Mouse (Mus musculus): ENCODE measurements around the gene Fam69a. TPM values are rescaled to one million over a fixed set of nuclear protein-coding genes. Genes with fewer than 3 reads are reported as not detected.

The Fam69a gene
- polyA plus RNA-seq, 1 experiment from 2014 or later, result 25.5 TPM

- Histone ChIP-seq H3K9ac (no peak overlapping the region), H3K36me3 (ENCODE audit: poor library complexity, severe bottlenecking) (no peaks in the 10 kb centered on the region), H3K27ac (no peak overlapping the region), H3K4me1 (peaks cover 9% of the 10 kb centered on the region), H3K4me2 (no peak overlapping the region), H3K9me3 (replicated peaks) (no peaks in the 10 kb centered on the region), H3K4me3 (no peak overlapping the region), H3K27me3 (no peaks in the 10 kb centered on the region)
- no peak for ATAC-seq
- 82% methylated on average over 14 of the region's 14 CpGs for WGBS
Observed at GRCm38 (mm10) chr5:107960532-107961202, 26.2 kb downstream of the Fam69a start.

GRCm38 (mm10) chr5:107959624-107960300 is 27.1 kb downstream of the Fam69a start:
- 86% methylated on average over 8 of the region's 8 CpGs for WGBS
- ATAC-seq, result no peak

GRCm38 (mm10) chr5:107950643-107951042 is 36.2 kb downstream of the Fam69a start:
- Histone ChIP-seq H3K27me3 (no peaks in the 10 kb centered on the region), H3K9ac (no peak overlapping the region), H3K4me1 (peaks cover 5% of the 10 kb centered on the region), H3K27ac (no peak overlapping the region), H3K4me3 (no peak overlapping the region), H3K36me3 (ENCODE audit: poor library complexity, severe bottlenecking) (no peaks in the 10 kb centered on the region), H3K9me3 (replicated peaks) (no peaks in the 10 kb centered on the region), H3K4me2 (no peak overlapping the region)
- ATAC-seq, result no peak
- 80% methylated on average over 5 of the region's 5 CpGs for WGBS

More at GRCm38 (mm10) chr5:107959624-107960300, 27.1 kb downstream of the Fam69a start:
- no peak overlapping the region for H3K4me3 ChIP-seq
- H3K27ac ChIP-seq, result no peak overlapping the region
- no peaks in the 10 kb centered on the region for H3K36me3 ChIP-seq (ENCODE audit: poor library complexity, severe bottlenecking)
- no peaks in the 10 kb centered on the region for H3K27me3 ChIP-seq
- H3K9ac ChIP-seq, result no peak overlapping the region
- no peaks in the 10 kb centered on the region for H3K9me3 ChIP-seq (replicated peaks)
- H3K4me2 ChIP-seq, result no peak overlapping the region
- H3K4me1 ChIP-seq, result peaks cover 9% of the 10 kb centered on the region

GRCm38 (mm10) chr5:107949607-107950006 is 37.3 kb downstream of the Fam69a start:
- WGBS, result 89% methylated on average over 3 of the region's 3 CpGs
- H3K9ac ChIP-seq, result no peak overlapping the region
- no peak overlapping the region for H3K4me3 ChIP-seq
- no peak overlapping the region for H3K27ac ChIP-seq
- H3K4me2 ChIP-seq, result no peak overlapping the region
- no peak for ATAC-seq
- H3K27me3 ChIP-seq, result no peaks in the 10 kb centered on the region
- no peaks in the 10 kb centered on the region for H3K9me3 ChIP-seq (replicated peaks)
- peaks cover 5% of the 10 kb centered on the region for H3K4me1 ChIP-seq
- no peaks in the 10 kb centered on the region for H3K36me3 ChIP-seq (ENCODE audit: poor library complexity, severe bottlenecking)

- no peak for ATAC-seq
- H3K4me1 ChIP-seq, result peaks cover 5% of the 10 kb centered on the region
- H3K27me3 ChIP-seq, result no peaks in the 10 kb centered on the region
- H3K9me3 ChIP-seq (replicated peaks), result no peaks in the 10 kb centered on the region
- H3K9ac ChIP-seq, result no peak overlapping the region
- no peaks in the 10 kb centered on the region for H3K36me3 ChIP-seq (ENCODE audit: poor library complexity, severe bottlenecking)
- no peak overlapping the region for H3K4me2 ChIP-seq
- no peak overlapping the region for H3K27ac ChIP-seq
- no peak overlapping the region for H3K4me3 ChIP-seq
- 73% methylated on average over 1 of the region's 1 CpGs for WGBS
Observed at GRCm38 (mm10) chr5:107948899-107949298, 38.0 kb downstream of the Fam69a start.

GRCm38 (mm10) chr5:107947548-107947947 is 39.3 kb downstream of the Fam69a start:
- no peaks in the 10 kb centered on the region for H3K9me3 ChIP-seq (replicated peaks)
- no peak overlapping the region for H3K4me2 ChIP-seq
- no peak overlapping the region for H3K9ac ChIP-seq
- H3K27ac ChIP-seq, result no peak overlapping the region
- H3K4me3 ChIP-seq, result no peak overlapping the region
- ATAC-seq, result no peak
- WGBS, result 73% methylated on average over 2 of the region's 2 CpGs
- no peaks in the 10 kb centered on the region for H3K27me3 ChIP-seq
- H3K4me1 ChIP-seq, result peaks cover 5% of the 10 kb centered on the region
- H3K36me3 ChIP-seq (ENCODE audit: poor library complexity, severe bottlenecking), result no peaks in the 10 kb centered on the region

- Histone ChIP-seq H3K27ac (no peak overlapping the region), H3K9me3 (replicated peaks) (no peaks in the 10 kb centered on the region), H3K4me3 (no peak overlapping the region), H3K27me3 (no peaks in the 10 kb centered on the region), H3K4me2 (no peak overlapping the region), H3K36me3 (ENCODE audit: poor library complexity, severe bottlenecking) (no peaks in the 10 kb centered on the region), H3K9ac (no peak overlapping the region), H3K4me1 (peaks cover 5% of the 10 kb centered on the region)
- WGBS, result 95% methylated on average over 1 of the region's 1 CpGs
- no peak for ATAC-seq
Observed at GRCm38 (mm10) chr5:107946475-107946874, 40.4 kb downstream of the Fam69a start.

GRCm38 (mm10) chr5:107943526-107943925 is 43.4 kb downstream of the Fam69a start:
- WGBS, result 91% methylated on average over 6 of the region's 6 CpGs
- no peak overlapping the region for H3K4me3 ChIP-seq
- no peak for ATAC-seq
- H3K27ac ChIP-seq, result no peak overlapping the region
- H3K9ac ChIP-seq, result no peak overlapping the region
- no peak overlapping the region for H3K4me2 ChIP-seq
- H3K4me1 ChIP-seq, result peaks cover 5% of the 10 kb centered on the region
- no peaks in the 10 kb centered on the region for H3K36me3 ChIP-seq (ENCODE audit: poor library complexity, severe bottlenecking)
- H3K27me3 ChIP-seq, result no peaks in the 10 kb centered on the region
- H3K9me3 ChIP-seq (replicated peaks), result no peaks in the 10 kb centered on the region

GRCm38 (mm10) chr5:107942941-107943340 is 43.9 kb downstream of the Fam69a start:
- Histone ChIP-seq H3K27ac (no peak overlapping the region), H3K4me3 (no peak overlapping the region), H3K27me3 (no peaks in the 10 kb centered on the region), H3K4me1 (peaks cover 5% of the 10 kb centered on the region), H3K4me2 (no peak overlapping the region), H3K9me3 (replicated peaks) (no peaks in the 10 kb centered on the region), H3K36me3 (ENCODE audit: poor library complexity, severe bottlenecking) (no peaks in the 10 kb centered on the region), H3K9ac (no peak overlapping the region)
- 98% methylated on average over 1 of the region's 1 CpGs for WGBS
- ATAC-seq, result no peak

GRCm38 (mm10) chr5:107941222-107941621 is 45.7 kb downstream of the Fam69a start:
- 33% methylated on average over 6 of the region's 6 CpGs for WGBS
- no peak for ATAC-seq

GRCm38 (mm10) chr5:107939701-107940100 is 47.2 kb downstream of the Fam69a start:
- no peak for ATAC-seq
- Histone ChIP-seq H3K4me3 (no peak overlapping the region), H3K4me1 (no peaks in the 10 kb centered on the region), H3K4me2 (no peak overlapping the region), H3K36me3 (ENCODE audit: poor library complexity, severe bottlenecking) (no peaks in the 10 kb centered on the region), H3K27ac (no peak overlapping the region), H3K9me3 (replicated peaks) (no peaks in the 10 kb centered on the region), H3K27me3 (no peaks in the 10 kb centered on the region), H3K9ac (no peak overlapping the region)
- 73% methylated on average over 3 of the region's 3 CpGs for WGBS

More at GRCm38 (mm10) chr5:107941222-107941621, 45.7 kb downstream of the Fam69a start:
- H3K9ac ChIP-seq, result no peak overlapping the region
- no peaks in the 10 kb centered on the region for H3K27me3 ChIP-seq
- H3K4me1 ChIP-seq, result no peaks in the 10 kb centered on the region
- H3K27ac ChIP-seq, result no peak overlapping the region
- no peak overlapping the region for H3K4me2 ChIP-seq
- H3K36me3 ChIP-seq (ENCODE audit: poor library complexity, severe bottlenecking), result no peaks in the 10 kb centered on the region
- no peak overlapping the region for H3K4me3 ChIP-seq
- no peaks in the 10 kb centered on the region for H3K9me3 ChIP-seq (replicated peaks)

GRCm38 (mm10) chr5:107938886-107939285 is 48.0 kb downstream of the Fam69a start:
- Histone ChIP-seq H3K4me1 (no peaks in the 10 kb centered on the region), H3K36me3 (ENCODE audit: poor library complexity, severe bottlenecking) (no peaks in the 10 kb centered on the region), H3K9me3 (replicated peaks) (no peaks in the 10 kb centered on the region), H3K4me2 (no peak overlapping the region), H3K27me3 (no peaks in the 10 kb centered on the region), H3K27ac (no peak overlapping the region), H3K9ac (no peak overlapping the region), H3K4me3 (no peak overlapping the region)
- no peak for ATAC-seq
- 89% methylated on average over 2 of the region's 2 CpGs for WGBS
